Mouse (Mus musculus) mammary gland, adult 2 months (tissue): ENCODE results near the gene 1700001F09Rik. TPM values are rescaled to one million over a fixed set of nuclear protein-coding genes. Genes with fewer than 3 reads are reported as not detected.

ENCODE experiments used
- polyA plus RNA-seq: library from polyadenylated mRNA; depleted of rRNA; stranded (reverse); fragments of >200 nt; gene quantifications from 2 replicates; pipeline ENCODE4 v1.2.3, GENCODE M21; 2012; ENCODE audit warnings: low replicate concordance; rRNA removed

1700001F09Rik gene
- not detected in 2 replicates for polyA plus RNA-seq

DNA sequence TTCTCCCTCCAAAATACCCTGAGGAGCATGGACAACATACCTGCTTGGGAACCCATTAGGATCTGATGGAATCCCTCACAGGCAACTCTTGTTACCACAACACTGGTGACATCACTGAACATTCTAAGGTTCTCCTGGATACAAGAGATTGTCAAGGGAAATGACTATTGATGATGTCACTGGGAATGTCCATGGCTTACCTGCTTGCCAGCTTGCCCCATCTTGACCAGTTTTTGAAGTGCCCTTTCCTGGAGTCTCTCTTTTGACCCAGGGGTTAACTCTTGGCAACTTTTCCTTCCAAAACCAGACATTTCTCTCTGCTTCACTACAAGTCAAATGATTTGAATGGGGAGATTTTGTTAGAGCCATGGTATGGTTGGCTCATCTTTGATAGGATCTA is at the start of gene 1700001F09Rik:
Gene 1700001F09Rik, minus strand, starts transcription at position 101 of the 400 bp plus-strand sequence.

GRCm38 (mm10) chr14:43293503-43293902 is 54.1 kb downstream of the 1700001F09Rik start, which contains the start of gene Gm8127:
Gene Gm8127, minus strand, starts transcription at chr14:43293832.

Other genes starting within 250 kb of the 1700001F09Rik start
- gene Gm8104, start 247.2 kb downstream of the 1700001F09Rik start, polyA plus RNA-seq: not detected in 2 replicates
- not detected in 2 replicates for gene Gm7233, start 167.9 kb downstream of the 1700001F09Rik start, polyA plus RNA-seq
- not detected in 2 replicates for gene Gm8122, start 112.5 kb downstream of the 1700001F09Rik start, polyA plus RNA-seq
- gene Gm8126, start 89.2 kb downstream of the 1700001F09Rik start, polyA plus RNA-seq: not detected in 2 replicates
- gene Gm9732, start 72.8 kb downstream of the 1700001F09Rik start, polyA plus RNA-seq: not detected in 2 replicates
- not detected in 2 replicates for gene Gm8127, start 54.0 kb downstream of the 1700001F09Rik start, polyA plus RNA-seq
- gene Gm8138, start 68.5 kb upstream of the 1700001F09Rik start, polyA plus RNA-seq: not detected in 2 replicates
- not detected in 2 replicates for gene Gm5799, start 195.8 kb upstream of the 1700001F09Rik start, polyA plus RNA-seq
- not detected in 2 replicates for gene Gm17654, start 231.3 kb upstream of the 1700001F09Rik start, polyA plus RNA-seq